Mouse (Mus musculus): ENCODE measurements around the gene Mad1l1.
"Not testable (repeated sequence)": the region's sequence is repeated elsewhere in the genome, so short reads cannot be mapped to it uniquely, and the experiment has no call there.

Mad1l1 gene

GRCm38 (mm10) chr5:140037587-140038233 lies 283.6 kb downstream of the Mad1l1 start:
- no peak for DNase-seq

DNA sequence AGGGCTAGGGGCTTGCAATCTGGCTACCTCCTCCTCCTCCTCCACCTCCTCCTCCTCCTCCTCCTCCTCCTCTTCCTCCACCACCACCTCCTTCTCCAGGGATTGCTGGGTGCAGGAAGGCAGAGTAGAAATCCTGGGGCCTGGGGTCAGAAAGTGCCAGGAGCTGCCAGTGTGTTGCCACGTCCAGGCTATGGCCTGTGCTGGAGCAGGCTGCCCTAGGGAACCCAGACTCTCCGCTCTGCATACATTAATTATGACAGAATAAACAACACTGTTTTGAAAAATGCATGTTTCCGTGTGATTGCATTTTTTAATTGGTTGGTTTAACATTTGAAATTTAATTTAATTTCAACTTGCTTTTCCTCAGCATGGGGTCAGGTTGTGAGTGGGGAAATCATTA lies 285.7 kb downstream of the Mad1l1 start:
- DNase-seq, result no peak

DNA sequence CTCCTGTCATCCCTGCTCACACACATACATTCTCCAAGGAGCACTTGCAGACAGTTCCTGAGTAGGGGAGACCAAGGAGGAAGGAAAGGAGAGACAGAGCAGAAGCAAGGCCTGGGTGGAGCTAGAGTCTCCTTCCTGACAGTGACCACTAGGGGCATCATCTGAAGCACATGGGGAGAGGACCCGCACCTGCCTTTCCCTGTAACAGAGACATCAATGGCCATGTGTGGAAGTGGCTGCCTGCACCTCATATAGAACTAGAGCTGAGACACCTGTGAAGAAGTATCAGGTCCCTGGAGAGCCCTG lies 286.4 kb downstream of the Mad1l1 start:
- no peak for DNase-seq

DNA sequence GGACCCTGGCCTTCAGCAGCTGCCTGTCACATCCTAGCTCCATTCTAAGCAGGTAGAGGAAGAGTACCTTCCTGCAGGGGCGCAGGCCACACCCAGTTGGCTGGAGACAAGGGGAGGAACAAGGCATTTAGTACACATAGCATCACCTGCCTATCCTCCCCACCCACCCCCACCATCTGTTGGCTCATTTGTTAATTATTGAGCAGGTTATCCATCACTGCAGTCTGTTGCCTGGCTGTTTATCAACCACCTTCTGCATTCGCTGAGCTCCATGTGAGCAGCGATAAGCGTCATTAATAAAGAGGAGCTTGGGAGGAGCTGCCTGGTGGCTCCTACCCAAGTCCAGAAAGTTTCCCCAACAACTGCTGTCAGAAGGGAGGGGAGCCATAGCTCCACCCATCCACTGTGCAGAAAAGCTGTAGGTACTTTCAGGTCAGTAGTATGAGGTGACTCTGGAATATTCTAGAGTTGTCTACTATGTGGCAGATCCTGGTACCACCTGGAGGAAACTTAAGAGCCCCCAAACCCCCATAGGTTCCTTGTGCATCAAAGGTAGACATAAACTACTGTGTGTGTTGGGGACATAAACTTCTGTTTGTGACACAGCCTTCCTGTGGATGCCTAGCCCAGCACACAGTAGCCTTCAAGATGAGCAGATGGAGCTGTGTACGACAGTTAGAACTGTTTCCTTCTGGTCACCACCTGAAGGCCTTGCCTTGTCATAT lies 286.9 kb downstream of the Mad1l1 start:
- DNase-seq, result no peak

- no peak for DNase-seq
Observed at GRCm38 (mm10) chr5:140026366-140026765, 295.0 kb downstream of the Mad1l1 start.

DNA sequence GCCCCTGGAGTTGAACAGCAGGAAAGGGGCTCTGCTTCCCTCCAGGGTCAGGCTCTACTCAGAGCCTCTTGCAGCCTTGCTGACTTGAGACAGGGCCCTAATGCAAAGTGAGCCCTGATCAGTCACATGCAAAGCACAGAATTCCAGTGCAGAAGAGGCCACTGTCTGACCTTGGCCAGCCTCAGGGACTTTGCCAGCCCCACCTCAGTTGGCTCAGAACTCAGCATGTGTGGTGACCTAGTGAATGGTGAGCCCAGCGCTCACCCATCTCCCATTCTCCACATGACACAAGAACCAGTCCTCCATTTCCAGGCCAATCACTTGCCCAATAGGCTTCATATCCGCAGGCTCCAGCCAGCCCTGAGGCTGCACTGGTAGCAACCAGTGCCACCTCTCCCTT lies 296.1 kb downstream of the Mad1l1 start:
- DNase-seq, result no peak

GRCm38 (mm10) chr5:140023941-140024500 lies 297.3 kb downstream of the Mad1l1 start:
- DNase-seq, result peak; percentile 17

GRCm38 (mm10) chr5:140022861-140023260 lies 298.5 kb downstream of the Mad1l1 start:
- no peak for DNase-seq

DNA sequence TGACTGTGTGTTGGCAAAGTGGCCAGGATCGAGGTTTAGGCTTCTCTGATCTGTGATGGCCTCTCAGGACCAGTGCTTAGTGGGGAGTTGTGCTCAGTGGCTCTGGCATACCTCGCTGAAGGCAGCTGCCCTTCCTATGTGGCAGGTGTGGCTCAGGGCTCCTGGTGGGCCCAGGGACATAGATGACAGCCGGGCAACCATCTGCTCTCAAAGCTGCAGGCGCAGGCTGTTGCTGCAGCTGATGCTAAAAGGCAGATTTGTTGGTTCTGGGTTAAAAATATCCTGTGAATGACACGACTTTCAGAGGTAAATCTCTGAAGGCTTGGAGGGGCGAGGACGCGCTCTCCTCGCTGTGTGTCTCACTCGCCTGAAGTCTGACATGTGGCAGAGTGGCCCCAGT lies 299.6 kb downstream of the Mad1l1 start:
- DNase-seq, result peak; percentile 76

DNA sequence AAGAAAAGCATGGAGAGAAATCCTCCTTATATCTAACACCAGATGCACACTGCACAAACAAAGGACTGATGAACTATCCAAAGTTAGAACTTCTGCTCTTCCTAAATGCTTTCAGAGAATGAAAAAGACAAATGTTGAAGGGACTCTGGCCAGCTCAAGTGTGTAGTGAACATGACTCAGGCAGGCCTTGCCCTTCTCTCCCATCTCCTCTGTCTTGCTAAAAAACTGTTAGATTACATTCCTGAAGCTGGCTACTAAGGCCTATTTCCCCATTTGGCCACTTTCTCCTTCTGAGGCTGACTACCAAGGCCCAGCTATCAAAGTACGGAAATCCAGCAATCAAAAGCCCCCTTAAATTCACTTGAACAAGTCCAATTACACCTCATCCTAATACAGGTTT lies 301.7 kb downstream of the Mad1l1 start:
- no peak for DNase-seq

DNA sequence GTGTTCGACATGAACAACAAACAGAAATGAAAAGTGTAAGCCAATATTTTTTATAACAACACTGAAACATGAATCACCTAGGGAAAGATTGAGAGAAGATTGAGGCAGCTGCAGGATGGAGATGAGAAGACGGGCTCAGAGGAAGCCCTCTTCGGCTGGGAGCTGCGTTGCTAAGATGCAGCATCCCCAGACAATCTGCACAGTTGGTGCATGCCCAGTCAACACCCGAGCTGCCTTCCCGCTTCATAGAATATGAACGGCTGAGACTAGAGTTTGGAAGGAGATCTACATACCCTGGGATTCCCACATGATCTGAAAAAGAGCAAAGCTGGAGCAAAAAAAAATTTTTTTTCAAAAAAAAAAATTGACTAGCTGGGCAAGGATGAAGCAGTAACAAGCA lies 302.6 kb downstream of the Mad1l1 start:
- no peak for DNase-seq

GRCm38 (mm10) chr5:140016896-140017295 lies 304.5 kb downstream of the Mad1l1 start:
- no peak for DNase-seq

GRCm38 (mm10) chr5:140013652-140014051 lies 307.7 kb downstream of the Mad1l1 start:
- no peak for DNase-seq

DNA sequence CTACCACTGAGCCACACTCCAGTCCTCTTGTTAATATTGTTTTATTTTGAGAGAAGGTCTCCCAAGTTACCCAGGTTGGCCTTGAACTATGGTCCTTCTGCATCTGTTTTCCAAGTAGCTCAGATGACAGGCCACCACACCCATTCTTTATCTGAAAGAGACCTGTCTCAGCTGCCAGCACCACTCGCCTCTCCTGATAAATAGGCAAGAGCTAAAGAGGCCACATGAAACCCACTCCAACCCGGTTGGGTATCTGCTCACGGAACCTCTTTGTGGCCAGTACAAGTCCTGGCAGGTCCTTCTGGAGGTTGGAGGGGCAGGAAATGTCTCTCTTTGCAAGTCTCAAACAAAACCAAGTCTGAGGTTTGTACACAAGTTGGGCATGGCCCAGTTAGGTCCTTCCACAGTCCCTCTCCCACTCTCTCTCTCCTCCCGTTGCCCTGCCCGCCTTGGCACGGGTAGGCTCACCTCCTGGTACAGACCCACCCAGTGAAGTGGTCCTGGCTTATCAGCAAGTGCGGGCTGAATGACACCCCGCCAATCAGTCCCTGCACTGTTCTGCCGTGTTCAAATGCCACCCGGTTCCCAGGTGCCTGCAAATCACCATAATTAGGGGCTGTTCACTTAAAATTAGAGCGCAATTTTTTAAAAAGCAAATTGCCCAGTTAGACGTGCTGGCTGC lies 308.9 kb downstream of the Mad1l1 start:
- no peak for DNase-seq

GRCm38 (mm10) chr5:140010405-140010804 lies 310.9 kb downstream of the Mad1l1 start:
- no peak for DNase-seq

- DNase-seq, result no peak
Observed at GRCm38 (mm10) chr5:140009083-140009655, 312.2 kb downstream of the Mad1l1 start.

GRCm38 (mm10) chr5:140008523-140008806 lies 312.9 kb downstream of the Mad1l1 start:
- no peak for DNase-seq

- no peak for DNase-seq
Observed at GRCm38 (mm10) chr5:140007656-140008522, 313.5 kb downstream of the Mad1l1 start.

DNA sequence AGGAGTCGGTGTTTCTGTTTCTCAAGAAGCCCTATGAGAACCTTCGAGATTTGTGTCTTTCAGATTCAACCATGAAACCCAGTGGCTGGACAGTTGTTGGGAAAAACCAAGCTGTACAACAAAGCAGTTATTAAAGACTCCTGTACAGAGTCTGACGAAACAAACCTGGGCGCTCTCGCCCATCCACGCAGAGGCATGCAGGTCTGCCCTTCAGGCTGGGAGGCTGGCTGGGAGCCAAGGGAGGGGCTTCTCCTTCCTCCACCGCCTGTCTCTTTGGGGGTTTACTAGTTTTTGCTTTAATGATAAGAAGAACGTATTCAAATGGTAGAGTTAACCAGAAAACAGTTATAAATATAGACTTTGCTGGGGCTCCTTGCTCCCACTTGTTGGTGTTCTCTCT lies 314.5 kb downstream of the Mad1l1 start:
- no peak for DNase-seq

- DNase-seq, result no peak
Observed at GRCm38 (mm10) chr5:140002541-140002940, 318.8 kb downstream of the Mad1l1 start.

GRCm38 (mm10) chr5:139998916-139999315 lies 322.4 kb downstream of the Mad1l1 start:
- no peak for DNase-seq

DNA sequence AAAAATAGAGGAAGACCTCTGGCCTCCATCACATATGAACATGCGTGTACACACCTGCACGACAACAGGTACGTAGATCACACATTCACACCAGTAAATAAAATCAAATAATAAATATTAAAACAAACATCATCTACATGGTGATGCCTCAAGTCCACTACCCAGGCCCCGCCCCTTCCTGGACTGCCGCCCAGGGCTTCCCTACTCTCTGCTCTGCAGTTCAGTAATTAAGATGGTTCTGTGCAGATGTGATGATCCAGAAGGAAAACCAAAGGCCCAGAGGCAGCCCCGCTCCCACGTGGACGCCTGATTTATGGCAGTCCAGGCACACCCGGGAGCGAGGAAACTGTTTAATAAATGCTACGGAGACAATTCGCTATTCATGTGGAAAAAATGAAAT lies 323.0 kb downstream of the Mad1l1 start:
- not testable (repeated sequence) for DNase-seq

GRCm38 (mm10) chr5:139991531-139991930 lies 329.8 kb downstream of the Mad1l1 start:
- no peak for DNase-seq
